Mouse (Mus musculus) intestine, embryonic 14.5 days (tissue): ENCODE results near the gene Arrb2. TPM values are rescaled to one million over a fixed set of nuclear protein-coding genes. Genes with fewer than 3 reads are reported as not detected.

Experiments used
- microRNA-seq: library from miRNA; unstranded; fragments of <30 nt; microRNA quantifications from one replicate; pipeline ENCODE4, GENCODE M21; 2016
- polyA plus RNA-seq: library from polyadenylated mRNA; unstranded; fragments of >200 nt; fragmentation: Nextera tagmentation; extraction: Ambion mirVana; gene quantifications from 2 replicates; pipeline ENCODE4 v1.2.1, GENCODE M21; 2014

The Arrb2 gene
- polyA plus RNA-seq, 1 experiment from 2014 or later = 17.9 TPM

Small RNA genes within 50 kb of the gene (microRNA-seq; reads per million reads assigned to microRNA genes)
- 0.25 reads per million for gene Mir7115

Other genes starting within 250 kb of the Arrb2 start
- 1.2 and 1.7 TPM in 2 replicates for gene Slc16a11, start 219.9 kb upstream of the Arrb2 start, polyA plus RNA-seq
- 13.6 and 14.1 TPM in 2 replicates for gene Slc16a13, start 211.6 kb upstream of the Arrb2 start, polyA plus RNA-seq
- gene Bcl6b, start 202.8 kb upstream of the Arrb2 start, polyA plus RNA-seq = 11.7 and 12.2 TPM in 2 replicates
- 159 and 164 TPM in 2 replicates for gene 0610010K14Rik, start 194.7 kb upstream of the Arrb2 start, polyA plus RNA-seq
- gene Gm21988, start 192.8 kb upstream of the Arrb2 start, polyA plus RNA-seq = 9.0 and 9.5 TPM in 2 replicates
- gene Rnasek, start 192.8 kb upstream of the Arrb2 start, polyA plus RNA-seq = 153 and 165 TPM in 2 replicates
- 2.3 and 2.4 TPM in 2 replicates for gene Alox12, start 177.3 kb upstream of the Arrb2 start, polyA plus RNA-seq
- 0.09 TPM in 1 of 2 replicates, not detected in the other for gene Alox12e, start 110.0 kb upstream of the Arrb2 start, polyA plus RNA-seq
- 0.34 and 0.82 TPM in 2 replicates for gene Alox15, start 80.6 kb upstream of the Arrb2 start, polyA plus RNA-seq
- gene Pelp1, start 22.6 kb upstream of the Arrb2 start, polyA plus RNA-seq = 34.3 and 41.2 TPM in 2 replicates
- gene Med11, start 19.3 kb downstream of the Arrb2 start, polyA plus RNA-seq = 50.7 and 51.6 TPM in 2 replicates
- 0.75 and 0.92 TPM in 2 replicates for gene Zmynd15, start 26.8 kb downstream of the Arrb2 start, polyA plus RNA-seq
- gene Cxcl16, start 27.3 kb downstream of the Arrb2 start, polyA plus RNA-seq = 8.0 and 10.0 TPM in 2 replicates
- 100 and 104 TPM in 2 replicates for gene Tm4sf5, start 72.6 kb downstream of the Arrb2 start, polyA plus RNA-seq
- gene Vmo1, start 82.0 kb downstream of the Arrb2 start, polyA plus RNA-seq = 0.28 and 1.1 TPM in 2 replicates
- gene Gltpd2, start 86.6 kb downstream of the Arrb2 start, polyA plus RNA-seq = 0.46 and 0.83 TPM in 2 replicates
- gene Psmb6, start 92.7 kb downstream of the Arrb2 start, polyA plus RNA-seq = 792 and 802 TPM in 2 replicates
- not detected in 2 replicates for gene Gm40193, start 100.3 kb downstream of the Arrb2 start, polyA plus RNA-seq
- gene Pld2, start 107.4 kb downstream of the Arrb2 start, polyA plus RNA-seq = 9.7 and 11.7 TPM in 2 replicates
- 16.9 and 19.9 TPM in 2 replicates for gene Mink1, start 130.2 kb downstream of the Arrb2 start, polyA plus RNA-seq
- gene 4930544D05Rik, start 183.2 kb downstream of the Arrb2 start, polyA plus RNA-seq = not detected in 2 replicates
- 0.30 and 0.50 TPM in 2 replicates for gene Chrne, start 186.6 kb downstream of the Arrb2 start, polyA plus RNA-seq
- 0.26 and 0.37 TPM in 2 replicates for gene Gp1ba, start 206.5 kb downstream of the Arrb2 start, polyA plus RNA-seq
- 101 and 115 TPM in 2 replicates for gene Rnf167, start 214.6 kb downstream of the Arrb2 start, polyA plus RNA-seq
- 155 and 158 TPM in 2 replicates for gene Slc25a11, start 214.8 kb downstream of the Arrb2 start, polyA plus RNA-seq
- 2,271 and 2,344 TPM in 2 replicates for gene Pfn1, start 222.0 kb downstream of the Arrb2 start, polyA plus RNA-seq
- 13.5 and 16.3 TPM in 2 replicates for gene Eno3, start 224.6 kb downstream of the Arrb2 start, polyA plus RNA-seq
- gene Spag7, start 236.8 kb downstream of the Arrb2 start, polyA plus RNA-seq = 140 and 154 TPM in 2 replicates